In the genomic region with DNA sequence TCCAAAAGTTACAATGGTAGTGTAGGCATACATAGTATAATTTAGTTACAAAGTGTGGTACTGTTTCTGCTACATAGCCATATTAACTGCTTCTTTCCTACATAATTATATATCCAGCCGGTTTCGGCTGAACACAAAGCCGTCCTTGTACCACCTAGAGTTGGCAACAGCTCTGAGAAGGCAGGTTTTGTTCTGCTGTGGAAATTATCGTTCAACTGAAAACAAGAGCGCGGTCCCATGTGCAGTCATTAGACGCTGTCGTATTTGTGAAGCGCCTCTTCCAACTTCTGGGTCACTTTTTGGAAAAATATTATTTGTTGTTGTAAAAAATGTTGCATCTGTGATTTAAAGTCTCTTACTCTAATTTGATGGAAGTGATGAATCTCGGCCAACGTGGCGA, we compare ENCODE assay signal across 12 mouse cellular contexts.
"Had no signal": no experiment of that assay in that cellular context is flagged by ENCODE, and none has a peak within 500 bp of the region (broad histone marks: within the 10 kb centered on the region; RNA-seq: fewer than 3 reads in every experiment).

No protein-coding gene starts in this region.

- DNase-seq: kidney, postnatal 36 days; lung, adult 18-20 months; right cerebral cortex, postnatal 14 days; thymus, adult 2 months; thymus, postnatal 25 days had no signal

- H3K27me3 ChIP-seq: midbrain, embryonic 12.5 days; neural tube, embryonic 13.5 days; stomach, embryonic 15.5 days had no signal

- H3K27ac ChIP-seq: kidney, postnatal 0 days; layer of hippocampus, adult 2 months; liver, embryonic 14.5 days; midbrain, embryonic 12.5 days; neural tube, embryonic 13.5 days; stomach, embryonic 15.5 days had no signal

- H3K4me3 ChIP-seq: layer of hippocampus, adult 2 months; midbrain, embryonic 12.5 days; neural tube, embryonic 13.5 days; stomach, embryonic 15.5 days had no signal

- H3K9me3 ChIP-seq: midbrain, embryonic 12.5 days; neural tube, embryonic 13.5 days; stomach, embryonic 15.5 days had no signal

- H3K4me2 ChIP-seq: midbrain, embryonic 12.5 days; neural tube, embryonic 13.5 days; stomach, embryonic 15.5 days had no signal

- ATAC-seq: midbrain, embryonic 16.5 days had no signal

- H3K9ac ChIP-seq: liver, embryonic 14.5 days; midbrain, embryonic 12.5 days; neural tube, embryonic 13.5 days; stomach, embryonic 15.5 days had no signal
